Mouse (Mus musculus): ENCODE results near the gene Xrra1.

GRCm38 (mm10) chr7:99957226-99957965, 98.5 kb downstream of the Xrra1 start:
- TF ChIP-seq POLR2A (IDR thresholded peaks at IDR 0.05; ENCODE audit: extremely low read depth, insufficient read depth, low read length) (no peak), CTCF (IDR thresholded peaks at IDR 0.05; ENCODE audit: extremely low read depth, insufficient read depth, low read length) (no peak)

Measured in cortical plate, adult 2 months (tissue).